Mouse (Mus musculus) embryonic stem cell, embryonic (primary cell): Measurements from ENCODE around the gene Plk3.

Experiments
- CTCF ChIA-PET, 4 experiments: fragments of 300-600 bp in 2 of 4; fragments of 350-600 bp in 2 of 4; sonication (Branson Sonifier 250); formaldehyde crosslinking; loops; one replicate each; lab custom pipeline; 2022; ENCODE audit warnings: inconsistent platforms in 2 of 4; lab: Charles Lee
- POLR2A ChIA-PET, 4 experiments: fragments of 300-600 bp in 2 of 4; fragments of 350-600 bp in 2 of 4; sonication (Branson Sonifier 250); formaldehyde crosslinking; loops; one replicate each; lab custom pipeline; 2022; ENCODE audit warnings: antibody characterized with exemption in 4 of 4, inconsistent platforms in 1 of 4; lab: Charles Lee

The Plk3 gene

GRCm38 (mm10) chr4:117096666-117097065 lies 37.1 kb downstream of the Plk3 start:
- CTCF ChIA-PET, result interaction anchor here (0.5 to 2.1 kb wide), 26 partner anchors 8 to 1037 kb away, joined by 3 to 22 read pairs (median 4); partner anchors contain the start of genes Eif2b3 (in 1 of the 4), Hectd3 (in 1 of the 4) and Urod (in 1 of the 4)
- POLR2A ChIA-PET, result interaction anchor here (0.6 to 3.3 kb wide), 69 partner anchors 8 to 290 kb away, joined by 3 to 43 read pairs (median 4); partner anchors contain the start of genes Plk3 (in 3 of the 4), Btbd19 (in 2 of the 4), Hectd3 (in 2 of the 4) and Rps8 (in 2 of the 4)

DNA sequence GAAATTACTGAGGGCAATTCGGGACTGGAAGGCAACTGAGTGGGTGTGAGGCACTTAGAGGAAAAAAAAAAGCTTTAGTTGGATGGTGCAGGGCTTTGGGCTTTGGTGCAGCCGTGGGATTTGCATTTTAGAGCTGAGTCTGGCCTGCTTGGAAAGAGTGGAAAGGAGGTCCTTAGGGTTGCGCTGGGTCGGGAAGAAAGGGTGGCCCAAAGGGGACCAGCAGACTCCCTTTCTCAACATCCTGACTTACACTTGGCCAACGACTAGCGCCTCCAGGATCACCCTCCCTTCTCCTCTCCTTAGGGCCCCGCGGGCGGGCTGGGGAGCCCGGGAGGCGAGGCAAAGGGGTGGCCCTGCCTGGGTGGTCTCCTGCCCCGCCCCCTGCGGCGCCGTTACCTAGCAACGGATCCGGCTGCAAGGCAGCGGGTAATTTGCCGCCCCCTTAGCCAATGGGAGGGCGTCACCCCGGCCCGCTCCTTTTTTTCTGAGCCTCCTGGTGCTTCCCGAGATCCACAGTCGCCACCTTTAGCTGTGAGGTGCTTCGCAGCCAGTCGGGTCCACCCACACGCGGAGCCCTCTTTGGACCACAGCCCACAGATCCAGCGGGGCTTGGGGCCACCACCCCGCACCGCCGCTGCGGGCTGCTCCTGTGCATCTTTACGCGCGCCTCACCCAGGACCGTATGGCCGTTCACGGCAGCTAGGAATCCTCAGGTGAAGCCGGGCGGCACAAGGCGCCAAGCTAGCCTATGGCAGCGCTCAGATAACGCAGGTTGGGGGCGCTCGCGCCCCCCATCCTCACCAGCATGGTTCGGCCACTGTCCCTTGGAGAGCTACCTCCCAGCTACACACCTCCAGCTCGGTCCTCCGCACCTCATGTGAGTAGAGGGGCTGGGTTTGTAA lies 38.0 kb downstream of the Plk3 start, which contains the start of gene Ptch2:
Gene Ptch2 (plus strand): TSS at position 525 of the 902 bp plus-strand sequence.
- ChIA-PET POLR2A (interaction anchor here (0.6 to 3.3 kb wide), 73 partner anchors 8 to 674 kb away, joined by 3 to 43 read pairs (median 4); partner anchors contain the start of genes Plk3 (in 3 of the 4), Btbd19 (in 2 of the 4), Hectd3 (in 2 of the 4) and Rps8 (in 2 of the 4)), CTCF (interaction anchor here (0.6 to 2.1 kb wide), 25 partner anchors 10 to 309 kb away, joined by 3 to 22 read pairs (median 4); partner anchors contain the start of genes Btbd19 (in 1 of the 4), Eif2b3 (in 1 of the 4), Hectd3 (in 1 of the 4) and Urod (in 1 of the 4))

GRCm38 (mm10) chr4:117094626-117095361 lies 39.0 kb downstream of the Plk3 start:
- POLR2A ChIA-PET, result interaction anchor here in 3 of 4 experiments (1.0 to 3.3 kb wide), 27 partner anchors 9 to 275 kb away, joined by 3 to 43 read pairs (median 6); partner anchors contain the start of genes Hectd3 (in 1 of the 3), Plk3 (in 1 of the 3), Rps8 (in 1 of the 3) and Urod (in 1 of the 3)
- CTCF ChIA-PET, result interaction anchor here in 3 of 4 experiments (0.7 to 2.1 kb wide), 5 partner anchors 26 to 107 kb away, joined by 3 to 16 read pairs (median 9); no protein-coding TSS in a partner anchor

DNA sequence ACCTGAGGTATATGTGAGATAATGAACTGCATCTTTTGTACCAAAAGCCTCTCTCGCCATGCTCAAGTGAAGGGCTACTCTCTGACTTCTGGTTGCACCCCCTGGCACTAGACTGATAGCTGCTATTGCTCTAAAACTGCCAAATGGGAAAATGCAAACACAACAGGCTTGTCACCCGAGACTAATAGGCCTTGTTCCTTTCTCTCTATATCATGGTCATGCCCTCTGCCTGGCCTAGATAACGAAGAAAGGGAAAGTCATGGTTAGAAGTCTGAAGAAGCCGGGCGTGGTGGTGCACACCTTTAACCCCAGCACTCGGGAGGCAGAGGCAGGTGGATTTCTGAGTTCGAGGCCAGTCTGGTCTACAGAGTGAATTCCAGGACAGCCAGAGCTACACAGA lies 43.2 kb downstream of the Plk3 start:
- POLR2A ChIA-PET, result interaction anchor here (0.5 to 1.8 kb wide), 10 partner anchors 11 to 406 kb away, joined by 3 to 5 read pairs (median 4); no protein-coding TSS in a partner anchor
- CTCF ChIA-PET, result interaction anchor here in 2 of 4 experiments (0.5 to 1.2 kb wide), 2 partner anchors 54 to 644 kb away, joined by 3 read pairs; no protein-coding TSS in a partner anchor

- POLR2A ChIA-PET, result interaction anchor here (0.6 to 2.3 kb wide), 7 partner anchors 8 to 33 kb away, joined by 3 to 7 read pairs (median 4); partner anchors contain the start of gene Ptch2 (in 1 of the 4)
- CTCF ChIA-PET, result interaction anchor here in 1 of 4 experiments (0.6 kb wide), 1 partner anchor 152 kb away, joined by 7 read pairs; no protein-coding TSS in a partner anchor
Measured at GRCm38 (mm10) chr4:117087948-117088640, 45.7 kb downstream of the Plk3 start.
